Mouse (Mus musculus) limb, embryonic 15.5 days (tissue): ENCODE results near the gene Evpl. TPM values are rescaled to one million over a fixed set of nuclear protein-coding genes. Genes with fewer than 3 reads are reported as not detected.

Experiments
- ATAC-seq: fragments of 200-750 bp; cut with Nextera tagmentation; 2 replicates; pipeline ENCODE4 v1.8.0; 2017; ENCODE audit warnings: low read depth, moderate TSS enrichment; ENCODE audit not compliant: insufficient number of reproducible peaks, low FRiP score, low TSS enrichment
- H3K27ac ChIP-seq: fragments of 300-500 bp; sonication (generic); 2 replicates; pipeline ENCODE4 v1.5.1; 2015; ENCODE audit warnings: moderate library complexity, mild to moderate bottlenecking, inconsistent platforms
- H3K27me3 ChIP-seq: fragments of 300-500 bp; sonication (generic); 2 replicates; pipeline ENCODE4 v1.6.1; 2015; ENCODE audit warnings: inconsistent platforms
- H3K36me3 ChIP-seq: fragments of 300-500 bp; sonication (generic); 2 replicates; pipeline ENCODE4 v1.6.1; 2015; ENCODE audit warnings: inconsistent platforms
- H3K4me1 ChIP-seq: fragments of 300-500 bp; sonication (generic); 2 replicates; pipeline ENCODE4 v1.6.1; 2015; ENCODE audit warnings: inconsistent platforms
- H3K4me2 ChIP-seq: fragments of 300-500 bp; sonication (generic); 2 replicates; pipeline ENCODE4 v1.6.1; 2015; ENCODE audit warnings: mild to moderate bottlenecking, inconsistent platforms
- H3K4me3 ChIP-seq: fragments of 300-500 bp; sonication (generic); 2 replicates; pipeline ENCODE4 v1.5.1; 2015; ENCODE audit warnings: mild to moderate bottlenecking, inconsistent platforms
- H3K9ac ChIP-seq: fragments of 300-500 bp; sonication (generic); 2 replicates; pipeline ENCODE4 v1.6.1; 2015; ENCODE audit warnings: inconsistent platforms
- H3K9me3 ChIP-seq: fragments of 300-500 bp; sonication (generic); 2 replicates; pipeline ENCODE4 v1.6.1; 2016; ENCODE audit warnings: inconsistent platforms
- WGBS: fragments of 180-500 bp; shearing (Covaris S2); methylation state at CpG from one replicate; pipeline ENCODE4 v1.1.7; 2015; 5-methylcytosine and 5-hydroxymethylcytosine counted together
- polyA plus RNA-seq: library from polyadenylated mRNA; unstranded; fragments of >200 nt; fragmentation: Nextera tagmentation; extraction: Ambion mirVana; gene quantifications from 2 replicates; pipeline ENCODE4 v1.2.1, GENCODE M21; 2015

The Evpl gene
- polyA plus RNA-seq, 1 experiment from 2014 or later, result 46.4 TPM

DNA sequence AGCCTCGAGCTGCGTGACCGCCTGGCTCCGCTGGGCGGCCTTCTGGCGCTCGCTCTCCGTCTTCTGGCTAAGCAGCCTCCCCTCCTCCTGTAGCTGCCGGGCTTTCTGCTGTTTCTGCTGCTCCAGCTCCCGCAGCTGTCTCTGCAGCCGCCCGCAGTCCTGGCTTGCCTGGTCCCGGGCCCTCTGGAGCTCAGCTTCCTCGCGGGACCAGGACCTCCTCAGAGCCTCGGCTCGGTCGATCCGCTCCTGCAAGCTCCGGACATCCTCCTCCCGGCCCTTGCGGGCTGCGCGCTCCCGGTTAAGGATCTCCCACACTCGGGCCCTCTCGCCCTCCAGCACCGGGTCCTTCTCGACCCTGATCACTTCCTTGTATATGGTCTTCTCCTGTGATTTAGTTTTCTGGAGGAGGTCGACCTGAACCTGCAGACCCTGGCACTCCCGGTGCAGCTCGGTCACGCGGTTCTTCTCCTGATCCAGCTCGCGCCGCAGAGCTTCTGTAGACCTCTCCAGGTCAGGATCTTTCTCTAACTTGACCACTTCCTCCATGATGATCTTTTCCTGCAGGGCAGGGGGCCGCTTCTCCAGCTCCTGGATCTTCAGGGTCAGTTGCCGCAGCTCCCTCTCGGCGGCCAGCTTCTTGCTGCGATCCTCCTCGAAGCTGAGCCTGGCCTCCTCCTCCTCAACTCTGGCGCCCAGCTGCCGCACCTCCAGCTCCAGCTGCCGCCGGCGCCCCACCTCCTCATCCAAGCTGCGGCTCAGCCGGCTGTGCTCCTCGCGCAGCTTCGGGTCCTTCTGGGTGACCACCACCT, 15.7 kb downstream of the Evpl start:
- H3K27ac ChIP-seq, result no peak overlapping the region
- no peak for ATAC-seq

DNA sequence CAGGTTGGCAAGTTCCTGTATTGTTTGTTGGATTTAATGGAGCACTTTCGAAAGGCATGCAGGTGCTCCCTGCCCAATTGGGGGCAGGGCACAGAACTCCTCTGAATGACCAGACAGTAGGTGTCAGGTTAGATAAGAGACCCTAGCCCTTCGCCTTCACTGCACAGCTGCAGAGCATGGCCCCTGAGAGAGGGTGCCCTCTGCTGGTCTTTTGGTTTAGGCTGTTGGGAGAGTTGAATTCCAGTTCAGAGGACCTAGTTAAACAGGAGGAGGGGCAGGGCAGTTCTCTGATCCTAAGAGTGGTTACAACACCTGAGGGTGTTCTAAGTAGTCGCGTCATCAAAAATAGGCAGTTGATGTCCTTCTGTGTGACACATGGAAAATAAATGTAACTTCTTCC, 18.0 kb downstream of the Evpl start:
- peaks cover 45% of the 10 kb centered on the region for H3K4me1 ChIP-seq
- H3K4me3 ChIP-seq, result no peak overlapping the region
- no peak overlapping the region for H3K9ac ChIP-seq
- no peak for ATAC-seq
- H3K36me3 ChIP-seq, result 0 out of 2 replicates have a peak, but pooled peaks cover 13% of the 10 kb centered on the region
- no peak overlapping the region for H3K4me2 ChIP-seq
- H3K9me3 ChIP-seq, result no peaks in the 10 kb centered on the region
- WGBS, result 22% methylated on average over 4 of the region's 4 CpGs
- peaks cover 37% of the 10 kb centered on the region for H3K27me3 ChIP-seq
- H3K27ac ChIP-seq, result peak overlapping the region; percentile 86

More for the DNA sequence above, 15.7 kb downstream of the Evpl start:
- no peaks in the 10 kb centered on the region for H3K9me3 ChIP-seq
- H3K4me2 ChIP-seq, result peak overlapping the region; percentile 66
- 13% methylated on average over 53 of the region's 53 CpGs for WGBS
- H3K27me3 ChIP-seq, result peaks cover 37% of the 10 kb centered on the region
- H3K36me3 ChIP-seq, result 0 out of 2 replicates have a peak, but pooled peaks cover 8% of the 10 kb centered on the region
- H3K9ac ChIP-seq, result peak overlapping the region; percentile 36
- H3K4me3 ChIP-seq, result peak overlapping the region; percentile 35
- H3K4me1 ChIP-seq, result peaks cover 45% of the 10 kb centered on the region

DNA sequence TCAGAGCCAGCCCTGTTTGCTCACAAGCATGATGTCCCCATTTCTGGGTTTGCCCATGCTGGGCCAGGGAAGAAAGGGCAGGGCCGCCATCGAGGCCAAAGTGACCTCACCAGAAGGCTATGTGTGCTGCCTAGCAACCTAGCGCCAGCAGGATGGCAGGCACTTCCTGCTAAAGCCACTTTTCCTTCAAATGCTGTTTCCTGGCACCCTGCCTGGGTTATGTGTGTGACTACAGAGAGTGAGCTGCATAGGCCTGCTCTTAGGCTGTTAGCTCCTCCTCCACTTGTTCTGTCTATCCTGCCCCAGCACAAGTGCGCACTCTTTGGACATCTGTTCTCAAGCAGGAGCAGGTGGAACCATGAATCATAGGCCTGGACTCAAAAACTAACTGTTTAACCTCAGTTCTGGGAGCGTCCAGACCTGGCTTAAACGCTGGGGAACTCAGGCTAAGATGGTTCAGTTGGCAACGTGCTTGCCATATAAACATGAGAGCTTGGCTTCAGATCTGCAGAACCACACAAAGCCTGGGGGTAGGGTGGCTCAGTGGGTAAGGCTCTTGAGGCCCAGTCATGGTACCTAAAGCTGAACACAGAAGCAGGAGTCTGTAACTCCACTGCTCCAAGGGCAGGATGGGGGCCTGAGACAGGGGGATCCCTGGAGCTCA, 19.0 kb downstream of the Evpl start:
- no peaks in the 10 kb centered on the region for H3K9me3 ChIP-seq
- no peak overlapping the region for H3K4me3 ChIP-seq
- no peak overlapping the region for H3K4me2 ChIP-seq
- peaks cover 35% of the 10 kb centered on the region for H3K27me3 ChIP-seq
- peaks cover 45% of the 10 kb centered on the region for H3K4me1 ChIP-seq
- H3K27ac ChIP-seq, result peak overlapping the region; percentile 86
- peak; percentile 80 for ATAC-seq
- H3K9ac ChIP-seq, result no peak overlapping the region
- WGBS, result 38% methylated on average over 7 of the region's 7 CpGs
- 0 out of 2 replicates have a peak, but pooled peaks cover 13% of the 10 kb centered on the region for H3K36me3 ChIP-seq

DNA sequence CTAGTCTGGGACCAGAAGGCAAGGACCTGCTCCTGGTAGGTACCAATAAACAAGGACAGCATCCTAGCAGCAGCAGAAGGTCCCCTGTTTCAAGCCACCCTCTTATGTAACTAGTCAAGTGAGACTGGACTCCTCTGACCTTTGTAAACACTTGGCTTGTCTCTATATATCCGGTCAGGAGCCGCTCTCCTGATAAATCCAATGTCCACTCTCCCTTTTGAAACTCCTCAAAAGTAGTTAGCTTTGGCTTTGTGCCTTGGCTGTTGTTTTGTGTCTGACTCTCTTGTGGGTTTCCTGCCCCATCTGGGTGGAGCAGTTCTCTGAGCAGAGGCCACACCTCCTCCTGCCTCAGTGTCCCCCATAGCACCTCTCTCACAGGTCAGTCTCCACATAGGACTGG, 19.6 kb downstream of the Evpl start:
- H3K27ac ChIP-seq, result peak overlapping the region; percentile 86
- no peak overlapping the region for H3K4me3 ChIP-seq
- peaks cover 41% of the 10 kb centered on the region for H3K4me1 ChIP-seq
- H3K27me3 ChIP-seq, result peaks cover 29% of the 10 kb centered on the region
- 0 out of 2 replicates have a peak, but pooled peaks cover 9% of the 10 kb centered on the region for H3K36me3 ChIP-seq
- H3K9ac ChIP-seq, result no peak overlapping the region
- no peak for ATAC-seq
- 73% methylated on average over 2 of the region's 2 CpGs for WGBS
- H3K4me2 ChIP-seq, result no peak overlapping the region
- H3K9me3 ChIP-seq, result no peaks in the 10 kb centered on the region

DNA sequence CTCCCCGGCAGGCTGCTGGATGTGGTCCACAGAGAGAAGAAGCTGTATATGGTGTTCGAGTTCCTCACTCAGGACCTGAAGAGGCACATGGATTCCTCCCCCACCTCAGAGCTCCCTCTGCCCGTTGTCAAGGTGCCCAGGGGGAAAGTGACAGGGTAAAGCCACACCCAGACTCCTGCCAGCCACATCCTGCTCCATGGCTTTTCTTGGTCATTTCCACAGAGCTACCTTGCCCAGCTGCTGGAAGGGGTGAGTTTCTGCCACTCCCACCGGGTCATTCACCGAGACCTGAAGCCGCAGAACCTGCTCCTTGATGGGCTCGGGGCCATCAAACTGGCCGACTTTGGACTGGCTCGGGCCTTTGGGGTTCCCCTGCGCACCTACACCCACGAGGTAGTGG, 21.3 kb downstream of the Evpl start:
- Histone ChIP-seq H3K4me3 (no peak overlapping the region), H3K27ac (no peak overlapping the region), H3K36me3 (0 out of 2 replicates have a peak, but pooled peaks cover 8% of the 10 kb centered on the region), H3K9ac (no peak overlapping the region), H3K27me3 (peaks cover 12% of the 10 kb centered on the region; the same call in 1 of the 2 replicates), H3K4me1 (peaks cover 27% of the 10 kb centered on the region), H3K9me3 (no peaks in the 10 kb centered on the region), H3K4me2 (no peak overlapping the region)
- ATAC-seq, result no peak
- 70% methylated on average over 11 of the region's 11 CpGs for WGBS

DNA sequence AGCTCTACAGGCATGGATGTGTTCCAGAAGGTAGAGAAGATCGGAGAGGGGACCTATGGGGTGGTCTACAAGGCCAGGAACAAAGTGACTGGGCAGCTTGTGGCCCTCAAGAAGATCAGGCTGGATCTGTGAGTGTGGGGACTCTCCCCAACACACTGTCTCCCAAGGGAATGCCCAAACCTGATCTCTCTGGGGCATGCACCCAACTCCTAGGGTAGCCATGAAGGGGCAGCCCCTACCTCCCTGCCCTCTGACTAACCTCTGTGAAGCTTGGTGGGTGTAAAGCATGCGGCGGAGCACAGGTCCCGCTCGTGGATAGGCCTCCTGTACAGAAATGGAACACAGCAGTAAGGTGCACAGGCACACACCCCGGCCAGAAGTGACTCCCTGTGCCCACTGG, 21.9 kb downstream of the Evpl start:
- Histone ChIP-seq H3K27me3 (peaks cover 6% of the 10 kb centered on the region; the same call in 1 of the 2 replicates), H3K36me3 (0 out of 2 replicates have a peak, but pooled peaks cover 9% of the 10 kb centered on the region), H3K9me3 (no peaks in the 10 kb centered on the region), H3K27ac (no peak overlapping the region), H3K4me1 (peaks cover 27% of the 10 kb centered on the region), H3K4me2 (no peak overlapping the region), H3K4me3 (no peak overlapping the region), H3K9ac (no peak overlapping the region)
- ATAC-seq, result no peak
- WGBS, result 86% methylated on average over 6 of the region's 6 CpGs

DNA sequence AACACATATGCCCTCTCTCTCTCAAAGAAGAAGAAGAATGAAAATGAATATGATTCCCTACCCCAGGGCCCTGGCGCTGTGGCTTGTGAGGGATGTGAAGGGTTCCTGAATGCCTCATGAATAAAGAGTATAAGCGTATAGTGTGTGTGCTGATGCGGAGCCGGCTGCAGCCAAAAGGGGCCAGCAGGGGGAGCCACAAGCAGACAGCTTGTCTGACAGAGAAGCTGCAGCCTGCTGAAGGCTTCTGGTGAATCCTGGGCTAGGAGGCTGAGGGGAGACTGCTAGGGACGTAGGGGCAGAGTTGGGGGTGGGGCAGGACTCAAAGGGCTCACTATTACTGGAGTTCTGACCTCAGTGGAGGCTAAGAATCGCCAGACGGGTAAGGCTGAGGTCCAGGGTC, 22.7 kb downstream of the Evpl start:
- no peak overlapping the region for H3K4me3 ChIP-seq
- H3K36me3 ChIP-seq, result 0 out of 2 replicates have a peak, but pooled peaks cover 9% of the 10 kb centered on the region
- peaks cover 21% of the 10 kb centered on the region for H3K4me1 ChIP-seq
- H3K9ac ChIP-seq, result no peak overlapping the region
- WGBS, result 76% methylated on average over 7 of the region's 7 CpGs
- ATAC-seq, result no peak
- no peaks in the 10 kb centered on the region for H3K27me3 ChIP-seq
- H3K9me3 ChIP-seq, result no peaks in the 10 kb centered on the region
- H3K4me2 ChIP-seq, result no peak overlapping the region
- H3K27ac ChIP-seq, result no peak overlapping the region

DNA sequence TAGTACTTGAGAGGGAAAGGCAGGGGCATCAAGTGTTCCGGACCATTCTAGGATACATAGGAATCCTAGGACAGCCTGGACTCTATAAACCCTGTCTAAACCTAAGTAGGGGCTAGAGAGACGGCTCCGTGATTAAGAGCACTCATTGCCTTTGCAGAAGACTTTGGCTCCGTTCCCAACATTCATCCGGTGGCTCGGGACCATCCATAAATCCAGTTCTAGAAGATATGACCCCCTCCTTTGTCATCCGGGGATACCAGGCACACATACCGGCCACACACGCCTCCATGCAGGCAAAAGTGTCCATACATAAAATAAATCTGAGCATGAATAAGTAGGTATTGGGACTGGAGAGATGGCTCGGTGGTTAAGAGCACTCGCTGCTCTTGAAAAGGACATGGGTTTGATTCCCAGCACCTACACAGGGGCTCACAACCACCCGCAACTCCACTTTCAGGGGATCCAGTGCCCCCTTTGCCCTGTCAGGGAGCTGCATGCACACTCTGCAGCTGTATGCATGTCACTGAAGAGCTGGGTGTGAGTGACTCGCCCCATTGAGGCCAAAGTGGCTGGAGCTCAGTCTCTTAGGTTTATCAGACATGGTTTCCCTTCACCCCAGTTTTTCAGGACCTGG, 23.9 kb downstream of the Evpl start:
- no peak overlapping the region for H3K4me3 ChIP-seq
- H3K9me3 ChIP-seq, result no peaks in the 10 kb centered on the region
- H3K27ac ChIP-seq, result no peak overlapping the region
- no peak for ATAC-seq
- no peak overlapping the region for H3K4me2 ChIP-seq
- H3K27me3 ChIP-seq, result no peaks in the 10 kb centered on the region
- H3K9ac ChIP-seq, result no peak overlapping the region
- peaks cover 9% of the 10 kb centered on the region for H3K4me1 ChIP-seq
- 86% methylated on average over 13 of the region's 13 CpGs for WGBS
- H3K36me3 ChIP-seq, result 0 out of 2 replicates have a peak, but pooled peaks cover 9% of the 10 kb centered on the region

DNA sequence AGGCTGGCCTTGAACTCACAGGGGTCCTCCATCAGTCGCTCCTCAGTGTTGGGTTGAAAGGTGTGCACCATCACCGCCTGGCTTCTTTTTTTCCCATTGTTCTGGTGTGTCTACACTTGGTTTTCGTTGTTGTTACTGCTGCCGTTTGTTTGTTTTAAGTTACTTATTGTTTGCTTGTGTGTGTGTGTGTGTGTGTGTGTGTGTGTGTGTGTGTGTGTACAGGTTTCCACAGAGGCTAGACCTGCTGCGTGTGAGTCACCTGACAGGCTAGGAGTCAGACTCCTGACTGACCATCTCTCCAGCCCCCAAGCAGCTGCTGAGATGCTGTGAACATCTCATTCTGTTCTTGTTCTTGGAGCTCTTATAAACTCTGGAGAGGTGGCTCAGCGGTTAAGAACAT, 25.0 kb downstream of the Evpl start:
- 0 out of 2 replicates have a peak, but pooled peaks cover 12% of the 10 kb centered on the region for H3K36me3 ChIP-seq
- no peak overlapping the region for H3K27ac ChIP-seq
- no peaks in the 10 kb centered on the region for H3K4me1 ChIP-seq
- WGBS, result 87% methylated on average over 6 of the region's 6 CpGs
- no peaks in the 10 kb centered on the region for H3K9me3 ChIP-seq
- H3K27me3 ChIP-seq, result no peaks in the 10 kb centered on the region
- H3K4me3 ChIP-seq, result no peak overlapping the region
- no peak overlapping the region for H3K9ac ChIP-seq
- H3K4me2 ChIP-seq, result no peak overlapping the region
- ATAC-seq, result no peak

DNA sequence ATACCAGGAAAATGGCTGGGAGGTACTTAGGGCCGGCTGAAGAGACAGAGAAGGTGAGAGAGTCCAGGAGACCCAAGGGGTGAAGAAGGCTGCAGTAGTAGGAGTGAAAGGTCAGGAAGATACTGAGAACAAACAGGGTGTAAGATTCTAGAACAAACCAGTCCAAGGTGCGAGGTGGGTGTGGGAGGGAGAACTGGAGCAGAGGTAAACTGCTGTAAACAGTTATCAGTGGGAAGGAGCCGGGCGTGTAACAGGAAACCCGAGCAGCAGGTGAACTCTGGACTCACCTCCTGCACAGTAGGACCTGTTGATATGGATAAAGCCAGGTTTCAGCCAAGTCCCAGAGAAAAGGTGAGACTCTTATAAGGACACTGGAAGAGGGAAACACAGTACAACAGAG, 27.2 kb downstream of the Evpl start:
- no peak for ATAC-seq
- H3K4me3 ChIP-seq, result no peak overlapping the region
- H3K9ac ChIP-seq, result no peak overlapping the region
- no peak overlapping the region for H3K4me2 ChIP-seq
- 0 out of 2 replicates have a peak, but pooled peaks cover 3% of the 10 kb centered on the region for H3K9me3 ChIP-seq
- 62% methylated on average over 5 of the region's 5 CpGs for WGBS
- H3K27ac ChIP-seq, result no peak overlapping the region
- no peaks in the 10 kb centered on the region for H3K27me3 ChIP-seq
- peaks cover 29% of the 10 kb centered on the region; the same call in 1 of the 2 replicates for H3K36me3 ChIP-seq
- no peaks in the 10 kb centered on the region for H3K4me1 ChIP-seq

DNA sequence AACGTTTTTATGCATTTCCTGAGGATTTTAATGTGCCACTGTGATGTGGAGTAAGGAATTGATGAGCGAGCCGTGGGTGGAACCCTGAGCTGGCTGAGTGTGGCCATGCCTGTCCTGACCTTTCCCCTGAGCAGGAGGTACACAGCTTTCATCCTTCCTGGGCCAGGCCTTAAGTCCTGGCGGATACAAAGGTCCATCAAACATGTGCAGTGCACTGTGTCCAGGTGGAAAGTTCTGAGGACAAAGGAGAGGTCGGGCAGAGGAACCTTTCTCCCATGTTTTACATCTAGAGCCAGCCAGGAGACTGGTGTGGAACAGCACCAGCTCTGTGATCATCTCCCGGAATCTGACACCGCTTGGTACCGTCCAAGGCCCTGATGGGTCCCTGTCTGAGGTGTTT, 28.6 kb downstream of the Evpl start:
- H3K27ac ChIP-seq, result no peak overlapping the region
- peaks cover 31% of the 10 kb centered on the region; the same call in 1 of the 2 replicates for H3K36me3 ChIP-seq
- 0 out of 2 replicates have a peak, but pooled peaks cover 3% of the 10 kb centered on the region for H3K9me3 ChIP-seq
- no peaks in the 10 kb centered on the region for H3K27me3 ChIP-seq
- no peak overlapping the region for H3K4me2 ChIP-seq
- no peaks in the 10 kb centered on the region for H3K4me1 ChIP-seq
- WGBS, result 72% methylated on average over 8 of the region's 8 CpGs
- H3K9ac ChIP-seq, result no peak overlapping the region
- ATAC-seq, result no peak
- no peak overlapping the region for H3K4me3 ChIP-seq
